Mouse (Mus musculus) spleen, adult 2 months (tissue): Measurements from ENCODE around the gene Zfp618. TPM values are rescaled to one million over a fixed set of nuclear protein-coding genes. Genes with fewer than 3 reads are reported as not detected.

Experiments
- DNase-seq, 2 experiments: peaks; one replicate each; pipeline versions ENCODE4 v3.0.0 to v3.0.0-alpha.2; 2012 to 2021; ENCODE audit warnings: low spot score in 2 of 2, low read depth in 1 of 2
- H3K27ac ChIP-seq: fragments of 200-500 bp; 2 replicates; pipeline ENCODE4 v1.5.1; 2012; ENCODE audit warnings: low read length, inconsistent platforms; ENCODE audit not compliant: insufficient read depth
- H3K27me3 ChIP-seq: fragments of 200-500 bp; 2 replicates; pipeline ENCODE4 v1.6.1; 2012; ENCODE audit warnings: mild to moderate bottlenecking, moderate library complexity, low read length, inconsistent platforms; ENCODE audit not compliant: control insufficient read depth, insufficient read depth
- H3K36me3 ChIP-seq: fragments of 200-500 bp; 2 replicates; pipeline ENCODE4 v1.6.1; 2012; ENCODE audit warnings: mild to moderate bottlenecking, low read length, inconsistent platforms; ENCODE audit not compliant: control insufficient read depth, insufficient read depth
- H3K4me1 ChIP-seq: fragments of 200-500 bp; 2 replicates; pipeline ENCODE4 v1.6.1; 2011; ENCODE audit warnings: inconsistent platforms; ENCODE audit not compliant: control insufficient read depth, insufficient read depth, insufficient read length
- H3K4me3 ChIP-seq: fragments of 200-500 bp; 2 replicates; pipeline ENCODE4 v1.5.1; 2011; ENCODE audit warnings: mild to moderate bottlenecking, inconsistent platforms; ENCODE audit not compliant: insufficient read depth, insufficient read length; ENCODE audit errors: extremely low read depth
- CTCF ChIP-seq: fragments of 200-500 bp; IDR thresholded peaks from 2 replicates; pipeline ENCODE4 v1.5.1; 2011; ENCODE audit warnings: mild to moderate bottlenecking, inconsistent platforms; ENCODE audit not compliant: insufficient read depth, insufficient read length, insufficient replicate concordance; ENCODE audit errors: extremely low read depth
- POLR2A ChIP-seq: fragments of 200-500 bp; IDR thresholded peaks from 2 replicates; pipeline ENCODE4 v1.6.1; 2011; ENCODE audit warnings: low read depth, low read length, inconsistent platforms
- WGBS: fragments of 180-500 bp; shearing (Covaris S2); methylation state at CpG from one replicate; pipeline ENCODE4 v1.1.7; 2018; 5-methylcytosine and 5-hydroxymethylcytosine counted together
- polyA plus RNA-seq: library from polyadenylated mRNA; depleted of rRNA; stranded (reverse); fragments of >200 nt; gene quantifications from 2 replicates; pipeline ENCODE4 v1.2.3, GENCODE M21; 2012

The Zfp618 gene
- polyA plus RNA-seq, 1 experiment, result 1.4 TPM

- Histone ChIP-seq H3K36me3 (no peaks in the 10 kb centered on the region), H3K27ac (no peak overlapping the region), H3K4me3 (no peak overlapping the region), H3K27me3 (no peaks in the 10 kb centered on the region), H3K4me1 (no peaks in the 10 kb centered on the region)
- WGBS, result 90% methylated on average over 6 of the region's 6 CpGs
- DNase-seq, result no peak
- no peak for TF ChIP-seq POLR2A
- no peak for TF ChIP-seq CTCF
Observed at GRCm38 (mm10) chr4:62977454-62977853, 12.1 kb downstream of the Zfp618 start.

GRCm38 (mm10) chr4:62978501-62978911, 13.1 kb downstream of the Zfp618 start:
- no peaks in the 10 kb centered on the region for H3K36me3 ChIP-seq
- no peak overlapping the region for H3K4me3 ChIP-seq
- WGBS, result 96% methylated on average over 10 of the region's 10 CpGs
- H3K27ac ChIP-seq, result no peak overlapping the region
- H3K27me3 ChIP-seq, result no peaks in the 10 kb centered on the region
- no peak for DNase-seq
- TF ChIP-seq CTCF, result no peak
- no peak for TF ChIP-seq POLR2A
- H3K4me1 ChIP-seq, result no peaks in the 10 kb centered on the region

GRCm38 (mm10) chr4:62981572-62981971, 16.2 kb downstream of the Zfp618 start:
- TF ChIP-seq POLR2A (no peak), CTCF (no peak)
- Histone ChIP-seq H3K27me3 (no peaks in the 10 kb centered on the region), H3K4me3 (no peak overlapping the region), H3K36me3 (no peaks in the 10 kb centered on the region), H3K4me1 (no peaks in the 10 kb centered on the region), H3K27ac (no peak overlapping the region)
- no peak for DNase-seq
- WGBS, result 88% methylated on average over 2 of the region's 2 CpGs

DNA sequence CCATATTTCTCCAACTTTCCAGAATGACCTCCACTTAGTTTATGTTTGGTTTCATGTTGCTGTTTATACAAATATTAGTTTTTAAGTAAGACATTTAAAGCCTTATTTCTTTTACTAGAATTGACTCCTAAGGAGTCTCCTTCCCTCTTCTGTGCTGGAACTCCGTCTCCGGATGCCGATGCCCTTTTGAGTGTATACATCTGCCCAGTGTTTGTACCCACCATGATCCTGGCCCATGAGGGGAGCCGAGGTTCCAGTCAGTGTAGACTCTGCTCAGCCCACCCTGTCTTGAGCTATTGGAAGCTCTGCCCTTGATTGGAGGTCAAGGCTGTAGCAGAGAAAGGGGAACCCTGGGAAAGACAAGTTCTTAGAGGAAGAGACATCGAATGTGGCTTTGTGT, 18.2 kb downstream of the Zfp618 start:
- DNase-seq, result no peak
- TF ChIP-seq CTCF, result no peak

GRCm38 (mm10) chr4:62991336-62991735, 26.0 kb downstream of the Zfp618 start:
- no peak for DNase-seq
- Histone ChIP-seq H3K36me3 (no peaks in the 10 kb centered on the region), H3K27me3 (no peaks in the 10 kb centered on the region), H3K4me3 (no peak overlapping the region), H3K4me1 (no peaks in the 10 kb centered on the region), H3K27ac (no peak overlapping the region)
- no peak for TF ChIP-seq CTCF
- no peak for TF ChIP-seq POLR2A
- WGBS, result 93% methylated on average over 11 of the region's 11 CpGs

More for the DNA sequence above, 18.2 kb downstream of the Zfp618 start:
- H3K36me3 ChIP-seq, result no peaks in the 10 kb centered on the region
- H3K27ac ChIP-seq, result no peak overlapping the region
- WGBS, result 88% methylated on average over 5 of the region's 5 CpGs
- no peaks in the 10 kb centered on the region for H3K27me3 ChIP-seq
- H3K4me1 ChIP-seq, result no peaks in the 10 kb centered on the region
- no peak overlapping the region for H3K4me3 ChIP-seq

GRCm38 (mm10) chr4:62993190-62993589, 27.8 kb downstream of the Zfp618 start:
- TF ChIP-seq CTCF (no peak), POLR2A (no peak)
- DNase-seq, result no peak
- no peak overlapping the region for H3K27ac ChIP-seq
- 88% methylated on average over 2 of the region's 2 CpGs for WGBS
- H3K36me3 ChIP-seq, result no peaks in the 10 kb centered on the region
- no peaks in the 10 kb centered on the region for H3K27me3 ChIP-seq
- H3K4me1 ChIP-seq, result no peaks in the 10 kb centered on the region
- H3K4me3 ChIP-seq, result no peak overlapping the region

DNA sequence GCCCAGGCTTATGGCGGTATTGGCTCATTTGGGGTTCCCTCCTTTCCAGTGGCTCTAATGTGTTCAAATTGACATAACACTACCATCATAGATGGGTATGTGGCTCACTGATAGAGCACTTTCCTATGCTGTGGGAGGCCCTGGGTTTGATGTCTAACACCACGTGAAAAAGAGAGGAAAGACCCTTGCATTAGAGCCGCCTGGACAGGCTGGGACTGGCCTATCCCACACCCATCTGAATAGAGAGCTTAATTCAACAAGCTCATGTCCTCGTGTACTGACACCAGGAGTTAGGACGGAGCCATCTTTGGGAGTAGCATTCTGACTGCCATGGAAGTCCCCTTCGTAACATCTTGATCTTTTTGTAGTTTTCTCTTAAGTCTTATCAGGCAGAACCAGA, 32.2 kb downstream of the Zfp618 start:
- 89% methylated on average over 6 of the region's 6 CpGs for WGBS
- Histone ChIP-seq H3K27ac (no peak overlapping the region), H3K27me3 (no peaks in the 10 kb centered on the region), H3K4me1 (no peaks in the 10 kb centered on the region), H3K36me3 (no peaks in the 10 kb centered on the region), H3K4me3 (no peak overlapping the region)
- TF ChIP-seq POLR2A (no peak), CTCF (no peak)
- no peak for DNase-seq

GRCm38 (mm10) chr4:62998431-62998835, 33.1 kb downstream of the Zfp618 start:
- Histone ChIP-seq H3K36me3 (no peaks in the 10 kb centered on the region), H3K4me3 (no peak overlapping the region), H3K27ac (no peak overlapping the region), H3K27me3 (no peaks in the 10 kb centered on the region), H3K4me1 (no peaks in the 10 kb centered on the region)
- no peak for TF ChIP-seq CTCF
- no peak for TF ChIP-seq POLR2A
- WGBS, result 55% methylated on average over 5 of the region's 5 CpGs
- no peak for DNase-seq
